Mouse (Mus musculus) hindlimb bud, embryonic 11.5 days (tissue): ENCODE results near the gene Sc5d.

Experiments used
- DNase-seq: peaks from one replicate; pipeline ENCODE4 v3.0.0-alpha.2; 2012; ENCODE audit warnings: low read depth, low spot score; ENCODE audit errors: extremely low spot score

Sc5d gene

DNA sequence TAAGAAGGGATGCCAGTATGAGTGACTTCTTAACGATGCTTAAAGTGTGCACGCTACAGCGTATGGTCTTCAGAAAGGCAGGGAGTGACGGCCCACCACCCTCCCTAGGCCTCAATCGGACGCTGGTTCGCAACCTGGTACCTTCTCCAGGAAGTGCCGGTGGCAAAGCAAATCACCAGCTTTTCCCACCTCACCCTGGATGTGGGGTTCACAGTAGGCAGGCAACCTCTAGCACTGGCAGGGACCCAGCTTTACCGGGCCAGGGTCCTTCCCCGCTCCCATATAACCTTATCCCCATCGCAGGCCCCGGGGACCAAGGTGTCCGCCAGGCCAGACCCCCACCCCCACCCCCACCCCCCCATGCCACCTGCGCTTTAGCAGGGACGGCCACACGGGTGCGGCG lies 346 bp downstream of the Sc5d start:
- no peak for DNase-seq

DNA sequence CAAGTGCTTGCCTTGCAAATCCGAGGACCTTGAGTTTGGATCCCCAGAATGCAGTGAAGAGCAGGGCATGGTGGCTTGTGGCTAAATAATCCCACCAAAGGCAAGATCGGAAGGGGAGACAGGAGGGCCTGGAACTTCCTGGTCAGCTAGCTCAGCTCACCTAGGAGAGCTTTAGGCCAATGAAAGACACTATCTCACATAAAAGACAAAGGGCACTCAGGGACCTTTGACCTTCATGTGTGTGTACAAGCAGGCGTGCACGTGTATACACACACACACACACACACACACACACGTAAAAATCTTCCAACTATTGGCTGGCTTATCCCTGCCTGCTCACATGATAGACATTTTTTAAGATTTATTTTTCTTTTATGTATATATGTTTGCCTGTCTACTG lies 3.6 kb downstream of the Sc5d start:
- DNase-seq: no peak

DNA sequence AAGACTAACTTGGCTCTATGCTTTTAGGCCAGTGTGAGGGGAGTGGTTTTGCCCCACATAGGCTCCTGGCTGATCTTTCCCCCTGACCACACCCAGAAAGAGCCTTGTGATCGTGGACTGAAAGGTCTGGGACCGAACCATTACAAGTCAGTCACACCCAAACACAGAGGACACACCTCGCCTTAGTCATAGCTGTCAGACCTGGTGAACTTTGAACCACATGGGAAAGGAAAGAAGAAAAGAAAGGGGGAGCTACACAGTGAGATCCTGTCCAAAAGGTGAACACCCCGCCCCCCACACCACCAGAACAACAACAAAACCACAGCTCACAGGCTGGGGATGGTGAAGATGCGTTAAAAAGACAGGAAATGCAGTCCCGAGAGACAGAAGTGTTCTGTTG lies 14.9 kb downstream of the Sc5d start:
- DNase-seq: no peak

DNA sequence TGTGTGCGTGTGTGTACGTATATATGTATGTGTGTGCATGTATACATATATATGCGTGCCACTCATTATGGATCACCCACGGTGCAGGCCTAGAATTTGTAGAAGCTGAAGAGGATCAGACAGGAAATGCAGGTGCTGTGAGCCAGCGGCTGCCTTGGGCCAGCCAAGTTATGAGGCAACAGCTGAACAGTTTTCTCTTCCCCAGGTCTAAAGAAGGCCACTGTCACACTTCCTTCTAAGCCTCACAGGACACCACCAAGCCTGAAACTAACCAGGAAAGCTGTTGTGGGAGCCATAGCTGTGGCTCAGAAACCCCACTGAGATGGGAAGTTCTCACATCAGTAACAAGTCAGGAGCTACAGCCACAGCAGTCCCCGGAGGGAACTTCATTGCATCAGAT lies 17.4 kb downstream of the Sc5d start:
- DNase-seq: no peak

DNA sequence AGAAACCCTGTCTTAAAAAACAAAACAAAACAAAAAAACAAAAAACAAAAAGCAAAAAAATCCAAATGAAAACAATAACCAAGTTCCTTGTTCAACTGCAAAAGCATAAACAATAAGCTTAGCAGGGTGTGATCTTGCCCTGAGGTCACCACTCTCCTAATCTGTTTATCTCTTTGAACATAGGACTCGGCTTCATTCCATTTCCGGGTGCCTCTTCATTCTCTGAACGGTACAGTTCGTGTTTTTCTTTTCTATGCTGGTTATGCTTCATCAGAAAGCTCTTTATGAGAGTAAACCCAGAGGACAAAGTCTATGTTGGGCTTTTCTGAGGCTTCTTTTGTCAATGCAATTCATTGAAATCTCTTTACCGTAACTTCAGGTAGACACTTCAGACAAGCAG lies 19.9 kb downstream of the Sc5d start:
- no peak for DNase-seq

DNA sequence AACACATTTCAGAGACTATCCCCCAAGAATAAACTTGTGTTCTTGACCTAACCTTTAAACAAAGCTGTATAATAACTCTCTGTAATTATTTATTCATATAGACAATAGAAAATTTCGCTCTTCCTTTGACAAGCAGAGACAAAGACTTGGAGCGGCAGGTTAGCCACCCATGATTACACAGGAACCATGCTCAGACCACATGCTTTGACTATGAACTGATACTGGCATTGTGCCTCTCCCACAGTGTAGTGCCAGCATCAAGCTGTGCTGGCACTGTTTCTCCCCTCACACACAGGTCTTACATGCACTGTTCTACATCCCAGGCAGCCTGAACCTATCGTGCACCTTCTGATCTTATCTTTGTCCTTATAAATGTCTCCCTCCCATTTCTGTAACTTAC lies 23.0 kb downstream of the Sc5d start:
- no peak for DNase-seq

DNA sequence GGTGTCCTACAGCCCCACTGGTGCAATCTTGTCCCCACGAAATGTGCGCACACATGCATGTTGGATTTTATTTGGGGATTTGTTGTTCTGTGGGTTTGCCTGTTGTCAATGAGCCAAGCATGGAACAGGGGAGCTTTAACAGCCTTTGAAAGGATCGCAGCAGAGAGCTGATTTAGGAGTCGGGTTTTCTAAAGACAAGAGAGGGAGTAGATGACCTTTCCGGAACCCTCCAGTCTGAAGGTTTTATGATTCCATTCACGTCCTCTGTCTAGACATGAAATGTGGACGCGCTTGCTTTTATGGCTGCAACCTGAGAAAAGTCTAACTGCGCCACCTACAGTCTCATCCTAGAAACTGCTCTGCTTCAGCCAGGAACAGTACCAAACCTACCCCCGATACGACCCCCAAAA lies 23.5 kb downstream of the Sc5d start:
- DNase-seq: peak; percentile 67

DNA sequence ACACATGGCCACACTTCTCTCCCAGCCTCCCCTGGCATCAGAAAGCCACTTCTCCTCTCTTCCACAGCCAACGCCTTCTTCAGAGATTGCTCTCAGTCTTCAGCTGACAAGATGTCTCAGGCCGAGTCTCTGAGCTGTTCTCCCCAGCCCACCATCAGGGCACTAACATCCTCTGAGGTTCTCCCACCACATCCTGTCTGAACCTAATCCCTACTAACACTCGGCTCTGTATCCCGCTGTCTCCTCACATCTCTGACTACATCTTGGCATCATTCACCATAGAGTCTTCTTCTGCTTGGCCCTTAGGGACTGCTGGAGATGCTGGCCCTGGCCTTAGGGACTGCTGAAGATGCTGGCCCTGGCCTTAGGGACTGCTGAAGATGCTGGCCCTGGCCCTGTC lies 25.2 kb downstream of the Sc5d start:
- no peak for DNase-seq

DNA sequence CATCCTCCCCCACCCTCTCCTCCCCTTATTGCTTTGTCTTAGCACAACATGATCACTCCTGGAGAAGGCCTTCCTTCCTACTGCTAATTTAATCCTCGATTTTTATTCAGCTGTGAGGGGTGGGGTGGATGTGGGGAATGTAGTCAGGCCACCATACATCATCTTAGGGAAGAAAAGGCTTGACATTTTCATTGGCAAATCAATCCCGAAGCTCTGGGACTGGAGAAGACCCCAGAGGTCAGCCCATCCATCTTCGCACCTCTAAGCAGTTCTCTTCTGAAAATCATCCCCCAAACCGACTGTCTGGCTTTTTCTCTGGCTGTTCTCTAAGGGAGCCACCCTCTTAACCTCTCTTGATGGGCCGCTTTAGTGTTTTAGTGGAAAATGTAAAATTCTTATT lies 32.9 kb downstream of the Sc5d start:
- no peak for DNase-seq

DNA sequence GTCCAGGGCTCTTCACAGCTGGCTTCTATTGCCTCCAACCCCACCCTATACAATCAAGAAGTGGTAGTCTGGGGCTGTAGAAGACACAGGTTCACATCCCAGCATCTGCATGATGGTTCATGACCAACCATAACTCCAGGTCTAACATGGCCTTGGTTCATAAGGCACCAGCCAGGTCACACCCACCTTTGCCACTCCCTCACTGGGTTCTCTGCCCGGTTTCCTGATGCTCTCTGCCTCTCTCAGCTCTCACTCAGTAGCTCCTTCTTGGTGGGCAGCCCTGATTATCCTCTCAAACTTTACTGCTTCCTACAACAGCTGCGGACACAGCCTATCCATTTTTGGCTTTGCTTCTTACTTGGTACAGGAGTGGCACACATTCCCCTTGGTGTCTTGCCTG lies 33.7 kb downstream of the Sc5d start:
- DNase-seq: no peak

DNA sequence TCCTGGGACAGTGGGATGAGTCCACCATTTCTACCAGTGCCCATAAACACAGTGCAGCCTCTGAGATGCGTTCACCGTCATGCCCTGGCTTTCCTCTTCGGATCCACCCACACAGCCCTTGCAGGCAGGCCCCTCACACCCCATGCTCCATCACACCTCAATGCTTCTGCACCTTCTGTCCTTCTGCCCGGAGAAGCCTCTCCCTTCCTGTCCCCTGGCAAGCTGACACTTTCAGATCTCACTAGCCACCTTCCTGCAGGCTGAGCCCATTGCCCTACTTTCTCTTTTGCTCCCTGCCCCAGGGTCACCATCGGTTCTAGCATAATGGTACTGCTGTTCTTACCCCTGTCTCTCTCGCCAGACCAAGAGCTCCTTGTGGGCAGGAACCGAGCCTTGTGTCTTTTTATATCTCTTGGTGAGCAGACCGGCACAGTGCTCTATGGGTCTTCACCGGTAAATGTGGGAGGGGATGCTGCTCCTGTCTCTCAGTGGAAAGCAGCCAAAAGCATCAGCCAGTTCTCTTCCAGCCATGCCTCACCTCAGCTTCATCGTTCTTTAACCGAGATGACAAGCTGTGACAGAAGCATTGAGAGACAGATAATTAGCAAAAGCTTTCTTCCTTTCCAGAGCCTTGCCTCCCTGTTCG lies 34.5 kb downstream of the Sc5d start:
- no peak for DNase-seq

DNA sequence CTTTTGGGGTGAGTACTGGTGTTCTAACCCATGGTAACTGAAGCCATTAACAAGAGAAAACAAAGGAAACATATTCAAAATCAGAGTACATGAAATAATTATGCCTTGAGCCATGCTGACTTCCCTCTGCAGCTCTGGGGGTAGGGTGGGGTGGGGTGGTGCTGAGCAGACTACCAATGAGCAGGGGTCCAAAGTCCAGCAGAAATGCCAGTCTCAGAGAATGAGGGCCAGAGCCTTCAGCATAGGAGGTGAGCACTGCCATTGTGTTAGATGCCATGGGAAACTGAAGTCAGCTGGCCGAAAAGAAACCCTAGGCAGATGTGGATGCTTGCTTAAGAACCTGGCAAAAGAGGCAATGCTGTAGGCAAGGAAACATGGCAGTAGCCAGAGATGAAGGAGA lies 36.3 kb downstream of the Sc5d start:
- DNase-seq: no peak

DNA sequence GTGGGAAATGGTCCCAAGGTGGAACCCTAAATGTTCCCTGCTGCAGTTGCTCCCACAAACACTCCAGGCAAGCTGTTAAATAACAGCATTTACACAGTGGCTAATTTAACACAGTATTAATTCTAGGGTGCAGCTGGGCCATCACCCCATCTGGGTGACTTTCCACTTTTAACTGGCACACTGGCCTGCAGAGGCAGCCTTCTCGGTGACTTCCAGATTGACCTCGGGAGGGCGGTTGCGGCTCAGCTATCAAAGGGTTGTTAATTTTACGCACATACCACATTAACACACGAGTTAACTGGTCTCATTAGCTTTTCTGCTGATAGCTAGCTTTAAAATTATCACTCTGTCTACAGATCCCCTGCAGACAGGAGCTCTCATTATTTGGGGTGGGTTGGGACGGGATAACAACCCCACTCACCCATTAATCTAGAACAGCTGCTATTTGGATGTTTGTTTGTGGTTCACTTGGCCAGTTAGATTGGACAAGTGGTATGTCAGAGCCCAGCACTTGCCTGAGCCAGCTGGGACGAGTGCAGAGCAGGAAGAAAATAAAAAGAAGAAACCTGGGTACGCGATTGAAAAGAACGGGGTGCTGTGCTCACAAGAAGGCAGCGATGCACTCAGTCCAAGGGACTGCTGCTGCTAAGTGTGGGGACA lies 44.9 kb downstream of the Sc5d start:
- DNase-seq: no peak

DNA sequence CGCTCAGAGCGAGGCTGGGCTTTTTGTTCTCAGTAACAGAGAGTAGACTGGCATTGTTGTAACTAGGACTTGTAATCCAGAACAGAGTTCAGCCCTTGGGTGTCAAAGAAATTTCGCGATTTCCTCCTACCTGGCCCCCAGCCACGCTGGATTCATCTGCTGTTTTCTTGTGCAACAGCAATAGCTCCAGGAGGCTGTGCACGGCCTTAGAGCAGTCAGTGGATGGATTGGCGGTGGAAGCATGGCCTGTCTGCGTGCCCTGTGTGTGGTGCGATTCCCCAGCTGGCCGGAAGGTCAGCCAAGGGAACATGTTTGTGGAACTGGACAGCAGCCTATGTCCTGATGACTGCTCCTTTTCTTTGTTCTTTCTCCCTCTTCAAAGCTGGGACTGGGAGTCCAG lies 46.4 kb downstream of the Sc5d start:
- DNase-seq: no peak

DNA sequence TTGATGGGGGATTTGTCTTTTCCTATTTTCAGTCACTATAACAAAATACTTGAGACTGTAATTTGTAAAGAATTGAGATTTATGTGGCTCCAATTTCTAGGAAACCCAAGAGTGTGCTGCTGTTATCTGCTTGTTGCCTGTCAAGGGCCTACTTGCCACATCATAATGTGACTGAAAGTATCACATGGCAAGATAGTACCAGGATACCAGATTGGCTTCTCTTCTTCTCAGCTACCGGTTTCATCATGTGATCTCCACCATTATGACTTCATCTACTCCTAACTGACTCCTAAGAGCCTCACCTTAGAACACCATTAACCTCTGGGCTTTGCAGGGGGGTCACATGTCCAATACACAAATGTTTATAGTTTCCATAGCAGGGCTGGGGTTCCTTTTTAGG lies 49.9 kb downstream of the Sc5d start:
- DNase-seq: no peak

DNA sequence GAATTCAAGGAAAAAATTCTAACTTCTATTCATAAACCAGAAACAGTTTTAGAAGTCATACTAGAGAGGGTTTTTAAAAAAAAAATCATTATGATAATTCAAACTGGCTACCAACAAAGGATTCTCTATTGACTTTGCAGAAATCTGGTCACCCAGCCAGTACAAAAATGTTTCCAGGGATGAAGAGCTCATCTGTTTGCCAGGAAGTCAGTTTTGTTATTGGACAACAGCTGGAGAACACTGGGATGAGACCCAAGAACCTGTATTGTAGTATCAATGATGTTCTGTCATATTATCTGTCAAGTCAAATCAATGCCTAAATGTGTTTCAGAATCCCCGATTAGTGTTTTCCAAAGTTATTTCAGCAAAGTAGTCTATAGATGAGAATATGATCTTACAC lies 50.9 kb downstream of the Sc5d start:
- DNase-seq: no peak

DNA sequence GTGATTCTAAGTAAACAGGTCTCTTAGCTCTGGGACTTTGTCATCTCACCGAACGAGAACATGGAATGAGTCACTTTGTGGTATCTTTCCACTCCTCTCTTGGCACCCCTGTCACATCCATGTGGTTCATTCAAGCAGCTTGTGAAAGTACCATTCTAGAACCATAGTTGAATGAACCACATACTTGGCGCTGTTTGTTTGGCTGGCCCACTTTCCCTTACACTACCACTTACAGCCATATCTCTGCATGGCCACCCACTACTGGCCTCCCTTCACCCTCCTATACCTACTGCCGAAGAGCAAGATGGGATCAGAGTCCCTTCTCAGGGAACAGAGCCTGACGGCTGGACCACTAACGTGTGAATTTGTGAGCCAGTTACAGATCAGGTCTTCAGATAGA lies 54.4 kb downstream of the Sc5d start:
- DNase-seq: no peak

DNA sequence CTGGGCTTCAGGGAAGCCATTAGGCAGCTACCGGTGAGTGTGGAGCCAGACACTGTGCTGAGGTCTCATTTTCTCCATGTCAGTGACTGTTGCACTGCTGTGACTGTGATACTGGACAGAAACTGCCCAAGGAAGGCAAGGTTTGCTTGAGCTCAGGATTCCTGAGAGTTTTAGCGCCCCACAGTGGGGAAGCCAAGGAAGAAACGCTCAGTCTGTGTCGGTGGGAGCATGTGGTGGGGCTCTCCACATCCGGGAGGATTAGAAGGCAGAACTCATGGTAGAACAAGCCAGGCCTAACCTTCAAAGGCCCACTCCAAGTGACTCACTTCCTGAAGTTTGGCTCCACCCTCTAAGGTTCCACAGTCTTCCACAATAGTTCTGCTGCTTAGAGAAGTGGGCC lies 55.6 kb downstream of the Sc5d start:
- no peak for DNase-seq

DNA sequence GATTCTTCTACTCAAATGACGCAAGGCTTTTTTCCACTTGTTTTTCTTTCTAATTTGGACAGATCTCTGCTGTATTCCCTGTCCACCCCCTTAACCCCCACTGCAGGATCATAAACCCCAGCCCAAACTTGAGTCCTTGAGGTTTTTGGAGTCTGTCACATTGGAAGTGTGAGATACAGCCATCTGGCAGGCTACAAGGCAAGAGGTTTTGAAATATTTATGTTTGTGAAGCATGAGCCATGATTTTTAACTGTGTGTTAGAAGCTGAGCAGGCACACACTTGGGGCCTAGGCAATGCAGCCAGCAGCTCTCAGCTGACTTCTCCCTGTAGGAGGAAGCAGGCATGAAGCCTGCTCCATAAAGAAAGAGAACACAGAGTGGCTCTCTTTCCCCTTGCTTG lies 57.3 kb downstream of the Sc5d start:
- DNase-seq: no peak

DNA sequence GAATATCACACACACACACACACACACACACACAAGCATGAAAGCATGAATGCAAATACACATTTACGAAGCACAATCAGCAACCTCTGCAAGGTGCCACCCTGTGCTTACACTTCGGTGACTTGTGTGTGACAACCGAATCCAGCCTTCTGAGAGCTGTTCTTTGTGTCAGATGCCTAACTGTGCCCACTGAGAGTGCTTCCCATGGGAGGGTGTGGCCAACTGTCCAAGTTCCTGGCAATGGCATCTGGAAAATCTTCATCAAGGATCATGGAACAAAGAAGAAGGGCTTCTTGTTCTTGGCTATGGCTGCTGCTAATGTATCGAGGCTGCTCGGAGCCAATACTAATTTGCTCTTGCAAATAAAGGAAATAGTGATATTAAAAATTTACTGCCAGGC lies 61.8 kb downstream of the Sc5d start:
- no peak for DNase-seq
